Mouse (Mus musculus): ENCODE measurements around the gene Tgfbr2. TPM values are rescaled to one million over a fixed set of nuclear protein-coding genes. Genes with fewer than 3 reads are reported as not detected.

Gene Tgfbr2
- polyA plus RNA-seq, 1 experiment, result 8.1 TPM

DNA sequence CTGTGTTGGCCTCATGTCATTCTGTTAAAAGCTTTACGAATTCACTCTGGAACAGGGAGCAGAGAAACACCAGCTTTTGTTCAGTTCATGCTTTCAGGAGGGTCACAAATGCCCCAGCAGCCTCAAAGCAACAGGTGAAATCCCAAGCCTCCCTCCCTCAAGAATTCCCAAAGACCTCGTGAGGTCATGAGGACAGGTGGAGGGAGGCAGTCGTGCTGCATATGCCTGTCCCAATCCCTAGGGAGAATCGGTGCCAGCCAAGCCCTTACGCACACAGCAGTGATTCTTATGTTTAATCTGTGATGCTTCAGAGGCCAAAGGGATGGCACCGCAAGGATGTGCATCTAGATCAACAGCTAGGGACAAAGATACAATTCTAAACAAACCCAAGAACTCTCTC is 39.0 kb downstream of the Tgfbr2 start:
- H3K4me1 ChIP-seq (ENCODE audit: control insufficient read depth, insufficient read depth, low read length), result no peaks in the 10 kb centered on the region
- H3K4me3 ChIP-seq (replicated peaks; ENCODE audit: insufficient read depth, low read depth, low read length), result no peak overlapping the region
- no peak for DNase-seq
- 31% methylated on average over 6 of the region's 6 CpGs for WGBS
- no peaks in the 10 kb centered on the region for H3K27me3 ChIP-seq (ENCODE audit: control insufficient read depth, insufficient read depth, low read length)
- H3K27ac ChIP-seq (ENCODE audit: insufficient read depth, low read length), result no peak overlapping the region
- no peak for TF ChIP-seq POLR2A (IDR thresholded peaks at IDR 0.05; ENCODE audit: borderline replicate concordance, insufficient read depth, low read length)
- TF ChIP-seq CTCF (IDR thresholded peaks at IDR 0.05; ENCODE audit: borderline replicate concordance, insufficient read depth, low read depth, low read length), result no peak

DNA sequence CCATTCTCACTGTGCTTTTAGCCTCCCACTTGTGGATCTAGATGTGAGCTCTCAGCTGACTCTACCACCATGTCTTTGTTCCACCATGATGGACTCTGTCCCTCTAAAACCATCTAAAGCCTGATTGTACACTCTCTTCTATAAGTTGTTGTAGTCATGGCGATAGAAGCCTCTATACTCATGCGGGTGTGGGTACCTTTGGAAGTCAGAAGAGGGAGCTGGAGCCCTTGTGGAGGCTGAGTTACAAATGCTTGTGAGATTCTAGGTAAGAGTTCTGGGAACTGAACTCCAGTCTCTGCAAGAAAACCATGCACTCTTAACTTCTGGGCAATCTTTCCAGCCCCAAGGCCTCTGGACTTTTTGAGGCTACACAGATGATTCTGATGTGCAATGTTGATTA is 40.7 kb downstream of the Tgfbr2 start:
- no peak for TF ChIP-seq CTCF (IDR thresholded peaks at IDR 0.05; ENCODE audit: borderline replicate concordance, insufficient read depth, low read depth, low read length)
- no peak for TF ChIP-seq POLR2A (IDR thresholded peaks at IDR 0.05; ENCODE audit: borderline replicate concordance, insufficient read depth, low read length)
- Histone ChIP-seq H3K4me1 (ENCODE audit: control insufficient read depth, insufficient read depth, low read length) (no peaks in the 10 kb centered on the region), H3K27me3 (ENCODE audit: control insufficient read depth, insufficient read depth, low read length) (no peaks in the 10 kb centered on the region), H3K4me3 (replicated peaks; ENCODE audit: insufficient read depth, low read depth, low read length) (no peak overlapping the region), H3K27ac (ENCODE audit: insufficient read depth, low read length) (no peak overlapping the region)
- no peak for DNase-seq
- WGBS, result 96% methylated on average over 2 of the region's 2 CpGs

DNA sequence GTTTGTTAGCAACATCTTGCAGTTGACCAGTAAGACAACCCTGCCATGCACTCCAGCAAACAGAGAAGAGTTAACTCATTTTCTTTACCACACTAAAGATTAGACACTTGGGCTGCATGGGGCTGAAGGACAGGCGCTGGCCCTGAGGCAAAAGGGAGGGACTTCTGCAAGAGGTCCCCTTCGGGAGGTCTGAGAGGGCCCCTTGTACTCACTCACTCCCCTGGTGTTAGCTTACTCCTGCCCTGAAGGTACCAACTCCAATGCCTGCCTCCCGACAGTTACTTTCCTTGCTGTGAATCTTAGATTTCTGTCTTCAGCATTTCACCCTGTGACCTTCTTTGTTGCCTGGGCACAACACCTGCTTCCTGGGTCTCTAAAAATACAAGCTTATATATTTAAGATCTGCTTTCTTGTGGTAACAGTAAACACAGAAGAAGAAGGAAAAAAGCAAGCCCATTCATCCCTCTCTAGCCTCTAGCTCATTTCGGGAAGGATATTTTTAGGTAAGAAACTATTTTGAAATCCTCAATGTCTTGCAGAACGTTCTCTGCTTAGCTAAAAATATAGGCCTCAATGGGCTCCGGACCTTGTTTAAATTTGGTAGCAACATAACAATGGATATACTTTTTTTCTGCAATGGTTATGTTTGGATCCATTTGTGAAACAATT is 41.7 kb downstream of the Tgfbr2 start:
- H3K27me3 ChIP-seq (ENCODE audit: control insufficient read depth, insufficient read depth, low read length), result no peaks in the 10 kb centered on the region

DNA sequence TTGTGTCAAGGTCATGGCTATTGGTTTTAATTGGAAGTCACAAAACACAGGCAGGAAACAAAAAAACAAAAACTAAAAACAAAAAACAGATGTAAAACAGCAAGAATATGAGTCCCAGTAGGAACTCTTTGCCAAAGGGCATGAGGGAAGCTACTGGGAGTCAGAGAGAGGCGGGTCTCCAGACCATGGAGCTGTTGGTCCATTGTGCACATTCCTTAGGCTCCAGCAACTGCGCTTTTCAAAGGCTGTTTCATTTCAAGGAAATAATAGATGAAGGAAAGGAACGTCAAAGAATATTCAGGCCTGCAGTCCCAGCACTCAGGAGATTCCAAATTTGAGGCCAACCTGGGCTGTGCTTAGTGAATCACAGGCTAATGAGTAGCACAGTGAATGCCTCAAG is 46.3 kb downstream of the Tgfbr2 start:
- Histone ChIP-seq H3K27me3 (ENCODE audit: control insufficient read depth, insufficient read depth, low read length) (no peaks in the 10 kb centered on the region), H3K27ac (ENCODE audit: insufficient read depth, low read length) (no peak overlapping the region), H3K4me1 (ENCODE audit: control insufficient read depth, insufficient read depth, low read length) (no peaks in the 10 kb centered on the region), H3K4me3 (replicated peaks; ENCODE audit: insufficient read depth, low read depth, low read length) (no peak overlapping the region)
- WGBS, result 67% methylated on average over 3 of the region's 3 CpGs
- TF ChIP-seq CTCF (IDR thresholded peaks at IDR 0.05; ENCODE audit: borderline replicate concordance, insufficient read depth, low read depth, low read length), result no peak
- TF ChIP-seq POLR2A (IDR thresholded peaks at IDR 0.05; ENCODE audit: borderline replicate concordance, insufficient read depth, low read length), result no peak
- no peak for DNase-seq

More for the DNA sequence above, 41.7 kb downstream of the Tgfbr2 start:
- WGBS, result 88% methylated on average over 6 of the region's 6 CpGs
- no peaks in the 10 kb centered on the region for H3K4me1 ChIP-seq (ENCODE audit: control insufficient read depth, insufficient read depth, low read length)
- H3K27ac ChIP-seq (ENCODE audit: insufficient read depth, low read length), result no peak overlapping the region
- TF ChIP-seq CTCF (IDR thresholded peaks at IDR 0.05; ENCODE audit: borderline replicate concordance, insufficient read depth, low read depth, low read length) (no peak), POLR2A (IDR thresholded peaks at IDR 0.05; ENCODE audit: borderline replicate concordance, insufficient read depth, low read length) (no peak)
- DNase-seq, result no peak
- no peak overlapping the region for H3K4me3 ChIP-seq (replicated peaks; ENCODE audit: insufficient read depth, low read depth, low read length)

DNA sequence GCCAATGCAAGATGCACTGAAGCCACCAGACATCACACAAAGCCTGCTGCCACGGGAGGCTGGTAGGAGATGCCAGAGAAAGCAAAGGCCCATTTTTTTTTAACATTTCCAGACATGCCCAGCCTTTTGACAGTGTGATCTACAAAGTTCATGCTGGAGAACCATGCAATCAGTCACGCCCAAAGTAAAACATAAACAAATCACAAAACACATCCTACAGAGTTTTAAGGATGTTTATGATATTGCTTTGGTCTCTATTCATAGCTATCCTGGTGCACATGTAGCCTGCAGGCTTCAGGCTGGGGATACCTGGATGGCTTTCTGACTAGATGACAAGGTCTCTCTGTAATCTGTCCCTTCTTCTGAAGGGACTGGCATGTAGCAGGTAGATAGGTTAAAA is 46.8 kb downstream of the Tgfbr2 start:
- H3K27ac ChIP-seq (ENCODE audit: insufficient read depth, low read length), result no peak overlapping the region
- WGBS, result 59% methylated on average over 2 of the region's 2 CpGs
- no peak overlapping the region for H3K4me3 ChIP-seq (replicated peaks; ENCODE audit: insufficient read depth, low read depth, low read length)
- no peak for DNase-seq
- H3K27me3 ChIP-seq (ENCODE audit: control insufficient read depth, insufficient read depth, low read length), result no peaks in the 10 kb centered on the region
- TF ChIP-seq POLR2A (IDR thresholded peaks at IDR 0.05; ENCODE audit: borderline replicate concordance, insufficient read depth, low read length) (no peak), CTCF (IDR thresholded peaks at IDR 0.05; ENCODE audit: borderline replicate concordance, insufficient read depth, low read depth, low read length) (no peak)
- no peaks in the 10 kb centered on the region for H3K4me1 ChIP-seq (ENCODE audit: control insufficient read depth, insufficient read depth, low read length)

DNA sequence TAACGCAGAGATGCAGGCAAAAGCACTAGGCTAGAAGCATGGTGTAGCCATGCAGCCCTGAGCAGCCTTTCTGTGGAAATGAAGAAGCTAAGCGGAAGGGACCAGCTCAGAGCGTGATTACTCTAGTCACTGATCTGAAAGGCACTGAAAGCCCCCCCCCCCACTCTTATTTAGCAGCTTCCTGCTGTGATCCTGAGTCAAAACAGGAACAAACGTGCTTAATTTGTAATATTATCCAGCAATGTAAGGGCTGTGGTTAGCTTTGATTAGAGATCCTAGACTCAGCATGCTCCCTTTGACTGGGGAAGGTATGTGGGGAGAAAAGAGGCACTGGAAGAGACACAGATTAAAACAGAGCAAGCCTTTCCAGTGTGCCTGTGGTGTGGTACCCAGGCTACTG is 48.7 kb downstream of the Tgfbr2 start:
- no peak for DNase-seq
- 69% methylated on average over 4 of the region's 4 CpGs for WGBS
- Histone ChIP-seq H3K27me3 (ENCODE audit: control insufficient read depth, insufficient read depth, low read length) (no peaks in the 10 kb centered on the region), H3K27ac (ENCODE audit: insufficient read depth, low read length) (no peak overlapping the region), H3K4me1 (ENCODE audit: control insufficient read depth, insufficient read depth, low read length) (no peaks in the 10 kb centered on the region), H3K4me3 (replicated peaks; ENCODE audit: insufficient read depth, low read depth, low read length) (no peak overlapping the region)
- TF ChIP-seq POLR2A (IDR thresholded peaks at IDR 0.05; ENCODE audit: borderline replicate concordance, insufficient read depth, low read length) (no peak), CTCF (IDR thresholded peaks at IDR 0.05; ENCODE audit: borderline replicate concordance, insufficient read depth, low read depth, low read length) (no peak)

DNA sequence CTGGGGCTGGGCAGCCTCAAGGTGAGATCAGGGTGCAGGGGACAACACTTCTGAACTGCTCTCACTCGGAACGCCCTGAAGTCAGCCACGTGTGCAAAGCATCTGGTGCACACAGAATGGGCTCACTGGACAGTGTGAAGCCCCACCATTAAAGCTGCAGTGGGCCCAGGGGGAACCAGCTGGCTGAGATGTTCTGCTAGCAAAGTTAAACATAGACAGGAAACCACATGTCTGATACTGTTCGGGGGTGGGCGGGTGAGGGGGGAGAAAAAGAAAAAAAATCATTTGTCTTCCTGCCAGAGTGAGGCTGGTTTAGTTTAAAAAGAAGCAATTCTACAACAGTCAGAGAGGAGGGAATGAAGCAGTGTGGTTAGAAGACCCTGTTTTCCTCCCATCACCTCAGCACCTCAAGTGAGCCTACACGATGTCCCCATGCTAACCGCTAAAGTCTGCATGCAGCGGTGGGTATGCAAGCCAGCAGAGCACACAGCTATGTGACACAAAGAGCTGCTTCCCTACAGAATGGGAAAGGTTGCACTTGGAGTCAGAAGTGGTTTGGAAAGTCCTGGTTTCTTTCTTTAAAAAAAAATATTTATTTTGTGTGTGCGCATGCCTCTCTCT is 52.1 kb downstream of the Tgfbr2 start:
- Histone ChIP-seq H3K27me3 (ENCODE audit: control insufficient read depth, insufficient read depth, low read length) (no peaks in the 10 kb centered on the region; the same call in 1 of the 2 replicates), H3K4me3 (replicated peaks; ENCODE audit: insufficient read depth, low read depth, low read length) (no peak overlapping the region), H3K4me1 (ENCODE audit: control insufficient read depth, insufficient read depth, low read length) (no peaks in the 10 kb centered on the region), H3K27ac (ENCODE audit: insufficient read depth, low read length) (no peak overlapping the region)
- no peak for DNase-seq
- no peak for TF ChIP-seq POLR2A (IDR thresholded peaks at IDR 0.05; ENCODE audit: borderline replicate concordance, insufficient read depth, low read length)
- no peak for TF ChIP-seq CTCF (IDR thresholded peaks at IDR 0.05; ENCODE audit: borderline replicate concordance, insufficient read depth, low read depth, low read length)
- 65% methylated on average over 9 of the region's 9 CpGs for WGBS

DNA sequence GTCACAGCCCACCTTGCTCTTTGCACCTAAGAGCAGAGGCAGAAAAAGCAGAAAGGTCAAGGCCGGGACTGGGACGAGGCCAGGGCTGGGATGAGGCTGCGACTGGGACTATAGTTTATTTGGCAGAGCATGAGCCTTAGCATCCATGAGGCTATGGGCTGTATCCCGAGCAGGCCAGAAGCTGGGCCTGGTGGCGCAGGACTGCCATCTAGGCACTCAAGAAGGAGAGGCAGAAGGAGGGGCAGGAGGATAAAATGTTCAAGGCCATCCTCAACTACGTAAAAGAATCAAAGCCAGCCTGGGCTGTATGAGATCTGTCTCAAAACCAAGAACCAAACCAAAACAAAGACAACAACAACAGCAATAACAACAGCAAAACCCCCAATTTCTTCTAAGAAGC is 52.6 kb downstream of the Tgfbr2 start:
- no peak for DNase-seq
- TF ChIP-seq POLR2A (IDR thresholded peaks at IDR 0.05; ENCODE audit: borderline replicate concordance, insufficient read depth, low read length) (no peak), CTCF (IDR thresholded peaks at IDR 0.05; ENCODE audit: borderline replicate concordance, insufficient read depth, low read depth, low read length) (no peak)
- H3K4me1 ChIP-seq (ENCODE audit: control insufficient read depth, insufficient read depth, low read length), result no peaks in the 10 kb centered on the region
- no peak overlapping the region for H3K4me3 ChIP-seq (replicated peaks; ENCODE audit: insufficient read depth, low read depth, low read length)
- 74% methylated on average over 6 of the region's 6 CpGs for WGBS
- H3K27me3 ChIP-seq (ENCODE audit: control insufficient read depth, insufficient read depth, low read length), result no peaks in the 10 kb centered on the region; the same call in 1 of the 2 replicates
- no peak overlapping the region for H3K27ac ChIP-seq (ENCODE audit: insufficient read depth, low read length)

Data from cerebellum, adult 2 months (tissue).